Mouse (Mus musculus) kidney, adult 2 months (tissue): ENCODE measurements around the gene Ssbp3. TPM values are rescaled to one million over a fixed set of nuclear protein-coding genes. Genes with fewer than 3 reads are reported as not detected.

Source experiments
- DNase-seq: peaks from one replicate; pipeline ENCODE4 v3.0.0; 2021
- H3K27ac ChIP-seq: fragments of 200-500 bp; 2 replicates; pipeline ENCODE4 v1.5.1; 2012; ENCODE audit warnings: low read depth, low read length, control low read depth, inconsistent platforms; ENCODE audit not compliant: insufficient read depth
- H3K27me3 ChIP-seq: fragments of 200-500 bp; replicated peaks from 2 replicates; pipeline ENCODE4 v1.6.1; 2012; ENCODE audit warnings: mild to moderate bottlenecking, moderate library complexity, low read length, inconsistent platforms; ENCODE audit not compliant: control insufficient read depth, insufficient read depth
- H3K36me3 ChIP-seq: fragments of 200-500 bp; 2 replicates; pipeline ENCODE4 v1.6.1; 2012; ENCODE audit warnings: mild to moderate bottlenecking, moderate library complexity, low read length, inconsistent platforms; ENCODE audit not compliant: control insufficient read depth, insufficient read depth
- H3K4me1 ChIP-seq: fragments of 200-500 bp; 2 replicates; pipeline ENCODE4 v1.6.1; 2011; ENCODE audit warnings: low read length; ENCODE audit not compliant: control insufficient read depth, insufficient read depth
- H3K4me3 ChIP-seq: fragments of 200-500 bp; 2 replicates; pipeline ENCODE4 v1.5.1; 2011; ENCODE audit warnings: mild to moderate bottlenecking, low read depth, low read length, control low read depth; ENCODE audit not compliant: insufficient read depth
- CTCF ChIP-seq: fragments of 200-500 bp; conservative IDR thresholded peaks from 2 replicates; pipeline ENCODE4 v1.5.1; 2011; ENCODE audit warnings: low read depth, mild to moderate bottlenecking, control low read depth, low read length, moderate library complexity, mixed read lengths; ENCODE audit not compliant: insufficient read depth, insufficient read length
- POLR2A ChIP-seq: fragments of 200-500 bp; IDR thresholded peaks from one replicate; pipeline ENCODE4 v1.6.1; 2011; ENCODE audit warnings: low read depth, low read length, control low read depth
- WGBS: fragments of 180-500 bp; shearing (Covaris S2); methylation state at CpG from one replicate; pipeline ENCODE4 v1.1.7; 2018; 5-methylcytosine and 5-hydroxymethylcytosine counted together
- polyA plus RNA-seq: library from polyadenylated mRNA; depleted of rRNA; stranded (reverse); fragments of >200 nt; gene quantifications from 2 replicates; pipeline ENCODE4 v1.2.3, GENCODE M21; 2012

The Ssbp3 gene
- polyA plus RNA-seq, 1 experiment = 48.6 TPM

- no peak for DNase-seq
- H3K4me1 ChIP-seq = peaks cover 36% of the 10 kb centered on the region
- H3K4me3 ChIP-seq = no peak overlapping the region
- no peaks in the 10 kb centered on the region for H3K36me3 ChIP-seq
- no peaks in the 10 kb centered on the region for H3K27me3 ChIP-seq
- 56% methylated on average over 8 of the region's 8 CpGs for WGBS
- no peak overlapping the region for H3K27ac ChIP-seq
- TF ChIP-seq POLR2A (no peak), CTCF (no peak)
Measured at GRCm38 (mm10) chr4:106978376-106978775, 67.9 kb downstream of the Ssbp3 start.

- no peak; the same call in 1 of the 2 replicates for TF ChIP-seq CTCF
- no peak for TF ChIP-seq POLR2A
- H3K27me3 ChIP-seq = no peaks in the 10 kb centered on the region
- H3K4me3 ChIP-seq = no peak overlapping the region
- H3K27ac ChIP-seq = no peak overlapping the region
- H3K36me3 ChIP-seq = no peaks in the 10 kb centered on the region
- H3K4me1 ChIP-seq = peaks cover 36% of the 10 kb centered on the region
- WGBS = 50% methylated on average over 7 of the region's 7 CpGs
- DNase-seq = peak; percentile 25
Measured at GRCm38 (mm10) chr4:106980669-106981068, 70.2 kb downstream of the Ssbp3 start.

DNA sequence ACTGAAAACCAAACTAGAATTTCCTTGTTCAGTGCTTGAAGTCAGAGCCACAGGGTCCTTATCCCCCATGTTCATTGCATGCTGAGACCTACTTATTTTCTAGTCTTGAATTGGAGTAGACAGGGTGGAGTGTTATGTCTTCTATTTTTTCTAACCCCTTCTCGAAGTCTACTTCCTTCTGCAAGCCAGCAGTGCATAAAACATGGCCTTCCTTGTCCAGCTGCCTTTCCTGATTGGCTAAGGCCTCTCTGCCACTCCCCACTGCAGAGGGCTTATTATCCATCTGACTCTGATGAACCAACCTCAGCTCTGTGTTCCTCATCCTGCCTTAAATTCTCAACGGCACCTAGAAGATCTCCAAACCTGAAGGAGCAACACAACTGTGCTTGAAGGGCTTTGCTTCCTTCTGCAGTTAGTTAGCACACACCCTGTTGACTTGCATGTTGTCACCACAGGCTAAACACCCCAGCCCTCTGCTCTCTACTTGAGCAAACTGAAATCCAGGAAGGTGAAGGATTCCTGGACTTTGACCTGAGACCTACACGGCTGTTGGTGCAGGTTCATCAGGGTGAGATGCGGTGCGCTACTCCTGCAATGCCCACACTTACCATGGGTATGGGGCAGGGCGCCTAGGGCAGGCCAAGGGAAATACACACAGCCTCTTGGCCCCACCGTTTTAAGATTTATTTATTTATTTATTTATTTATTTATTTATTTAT is 71.0 kb downstream of the Ssbp3 start:
- 57% methylated on average over 7 of the region's 7 CpGs for WGBS
- Histone ChIP-seq H3K27ac (no peak overlapping the region), H3K36me3 (no peaks in the 10 kb centered on the region), H3K4me1 (peaks cover 39% of the 10 kb centered on the region), H3K4me3 (no peak overlapping the region), H3K27me3 (no peaks in the 10 kb centered on the region)
- peak; percentile 71 for DNase-seq
- TF ChIP-seq POLR2A (no peak), CTCF (no peak)

- Histone ChIP-seq H3K4me1 (peaks cover 36% of the 10 kb centered on the region), H3K27ac (no peak overlapping the region), H3K4me3 (no peak overlapping the region), H3K36me3 (no peaks in the 10 kb centered on the region), H3K27me3 (no peaks in the 10 kb centered on the region)
- no peak for TF ChIP-seq POLR2A
- no peak for TF ChIP-seq CTCF
- peak; percentile 91 for DNase-seq
- WGBS = 41% methylated on average over 4 of the region's 4 CpGs
Measured at GRCm38 (mm10) chr4:106982344-106983121, 72.0 kb downstream of the Ssbp3 start.

DNA sequence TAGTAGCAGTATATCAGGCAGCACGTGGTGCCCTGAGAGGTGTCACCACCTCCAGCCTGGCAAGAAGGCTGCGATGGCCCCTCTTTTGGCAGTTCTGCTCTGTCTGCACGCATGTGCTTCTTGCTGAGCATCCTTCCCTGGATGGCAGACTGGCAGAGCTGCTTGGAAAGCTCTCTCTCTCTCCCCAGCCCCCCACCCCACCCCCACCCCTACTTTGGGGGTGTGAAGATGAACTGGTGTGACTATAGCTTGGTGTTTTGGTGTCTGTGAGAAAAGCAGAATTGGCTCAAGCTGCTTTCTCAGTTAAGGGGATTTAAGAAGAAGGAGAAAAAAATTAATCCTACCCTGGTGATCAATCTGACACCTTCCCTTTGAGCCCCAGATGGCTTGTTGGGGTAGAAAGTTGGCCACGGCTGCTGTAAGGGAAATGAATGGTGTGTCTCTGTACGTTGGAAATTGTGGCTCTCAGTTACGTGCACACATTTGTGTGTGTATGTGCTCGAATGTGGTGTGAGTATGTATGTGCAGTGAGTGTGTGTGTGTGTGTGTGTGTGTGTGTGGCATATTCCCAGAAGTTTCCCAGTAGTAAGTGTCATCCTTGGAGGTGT is 73.5 kb downstream of the Ssbp3 start:
- 87% methylated on average over 7 of the region's 7 CpGs for WGBS
- Histone ChIP-seq H3K27me3 (no peaks in the 10 kb centered on the region), H3K36me3 (no peaks in the 10 kb centered on the region), H3K27ac (no peak overlapping the region), H3K4me3 (no peak overlapping the region), H3K4me1 (peaks cover 46% of the 10 kb centered on the region)
- no peak for TF ChIP-seq POLR2A
- no peak for DNase-seq

DNA sequence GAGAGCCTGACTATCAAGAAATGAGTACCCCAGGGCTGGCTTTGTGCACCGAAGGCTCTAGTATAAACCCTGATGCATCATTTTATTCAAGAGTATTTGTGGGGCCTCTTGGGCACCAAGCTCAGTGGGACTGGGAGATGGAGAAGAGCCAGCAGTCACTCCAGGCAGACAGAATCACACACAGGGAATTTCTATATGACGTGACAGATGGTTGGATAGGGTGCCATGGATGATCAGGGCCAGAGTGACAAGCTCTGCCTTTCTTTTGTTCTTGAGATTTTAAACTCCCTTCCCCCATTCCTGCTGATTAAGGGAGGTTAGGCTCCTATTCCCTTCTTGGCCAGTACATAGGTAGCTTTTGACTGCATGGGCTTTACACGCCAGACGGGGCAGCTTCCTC is 74.8 kb downstream of the Ssbp3 start:
- Histone ChIP-seq H3K27me3 (no peaks in the 10 kb centered on the region), H3K4me1 (peaks cover 49% of the 10 kb centered on the region), H3K36me3 (no peaks in the 10 kb centered on the region), H3K27ac (no peak overlapping the region), H3K4me3 (no peak overlapping the region)
- TF ChIP-seq POLR2A = no peak
- TF ChIP-seq CTCF = no peak
- WGBS = 96% methylated on average over 4 of the region's 4 CpGs
- DNase-seq = no peak
